Mouse (Mus musculus) G1E (cell line): ENCODE data around the gene Gm20517.

ENCODE experiments used
- CTCF ChIP-seq: IDR thresholded peaks from 2 replicates; pipeline ENCODE4 v1.5.1; 2012; ENCODE audit warnings: low read depth, low read length, inconsistent platforms, mixed read lengths
- GATA1 ChIP-seq: IDR thresholded peaks from 2 replicates; pipeline ENCODE4 v1.6.1; 2012; ENCODE audit warnings: borderline replicate concordance, low read length, inconsistent platforms, mixed read lengths
- GATA2 ChIP-seq: IDR thresholded peaks from 2 replicates; pipeline ENCODE4 v1.6.1; 2012; ENCODE audit warnings: low read depth, low read length, inconsistent platforms, borderline replicate concordance

DNA sequence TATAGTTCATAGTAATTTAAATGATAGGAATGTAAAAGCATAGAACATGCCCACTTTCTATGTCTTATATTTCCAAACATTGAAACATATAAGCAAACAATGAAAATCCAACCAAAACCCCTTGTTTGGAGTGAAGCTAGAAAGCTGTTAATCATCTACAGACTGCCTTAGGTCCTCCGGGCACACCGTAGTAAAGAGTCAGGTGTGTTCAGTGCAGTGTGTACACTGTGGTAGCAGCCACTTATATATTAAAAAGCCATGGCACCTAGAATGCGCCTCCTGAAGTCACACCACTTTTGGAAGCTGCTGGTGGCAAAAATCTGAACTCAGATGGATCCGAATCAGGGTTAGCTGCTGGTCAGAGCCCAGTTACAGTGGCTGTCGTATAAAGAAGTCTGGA, 66.8 kb downstream of the Gm20517 start:
- no peak for TF ChIP-seq CTCF
- no peak for TF ChIP-seq GATA1
- TF ChIP-seq GATA2: no peak
